Mouse (Mus musculus) mouse embryonic stem cell (cell line): ENCODE results near the gene Cd5.

Experiments
- in situ Hi-C, 2 experiments: fragments of 300-500 bp; cut with MboI; formaldehyde crosslinking; loops; 1 replicate in 1 of 2; 3 replicates in 1 of 2; pipeline ENCODE4 v1.14.3; 2019 to 2020; ENCODE audit warnings: low sequenced_read_pairs in 2 of 2, low pct_unique_long_range_greater_than_20kb in 1 of 2, mixed read lengths in 1 of 2; ENCODE audit not compliant: unreplicated experiment in 1 of 2

Cd5 gene

DNA sequence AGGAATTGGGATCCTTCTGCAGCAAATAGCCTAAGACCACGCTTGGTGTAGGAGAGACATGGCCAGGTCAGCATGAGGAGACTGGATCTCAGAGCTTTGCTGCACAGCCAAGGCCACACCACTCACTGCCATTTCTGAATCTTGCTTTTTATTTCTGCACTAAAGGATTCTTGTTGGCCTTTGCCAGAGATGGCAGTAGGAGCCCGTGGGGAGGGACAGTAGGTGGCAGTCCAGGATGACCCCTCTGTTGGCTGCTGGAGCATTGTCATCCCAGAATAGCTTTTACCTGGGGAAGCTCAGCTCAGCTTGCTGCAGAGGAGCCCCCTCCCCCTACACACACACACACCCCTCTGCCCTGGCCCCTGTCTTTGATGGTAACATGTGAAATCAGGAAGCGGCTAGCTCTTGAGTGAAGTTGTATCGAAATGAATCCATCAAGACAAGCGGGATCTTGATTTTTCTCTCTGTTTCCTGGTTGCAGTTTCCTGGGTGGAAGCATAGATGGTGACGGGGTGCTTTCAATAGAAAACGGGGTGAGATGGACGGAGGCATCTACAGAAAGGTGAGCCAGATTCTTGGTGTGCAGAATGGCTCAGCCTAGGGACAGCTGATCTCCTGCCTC lies 23.1 kb upstream of the Cd5 start:
- in situ Hi-C loops: no loop called here

DNA sequence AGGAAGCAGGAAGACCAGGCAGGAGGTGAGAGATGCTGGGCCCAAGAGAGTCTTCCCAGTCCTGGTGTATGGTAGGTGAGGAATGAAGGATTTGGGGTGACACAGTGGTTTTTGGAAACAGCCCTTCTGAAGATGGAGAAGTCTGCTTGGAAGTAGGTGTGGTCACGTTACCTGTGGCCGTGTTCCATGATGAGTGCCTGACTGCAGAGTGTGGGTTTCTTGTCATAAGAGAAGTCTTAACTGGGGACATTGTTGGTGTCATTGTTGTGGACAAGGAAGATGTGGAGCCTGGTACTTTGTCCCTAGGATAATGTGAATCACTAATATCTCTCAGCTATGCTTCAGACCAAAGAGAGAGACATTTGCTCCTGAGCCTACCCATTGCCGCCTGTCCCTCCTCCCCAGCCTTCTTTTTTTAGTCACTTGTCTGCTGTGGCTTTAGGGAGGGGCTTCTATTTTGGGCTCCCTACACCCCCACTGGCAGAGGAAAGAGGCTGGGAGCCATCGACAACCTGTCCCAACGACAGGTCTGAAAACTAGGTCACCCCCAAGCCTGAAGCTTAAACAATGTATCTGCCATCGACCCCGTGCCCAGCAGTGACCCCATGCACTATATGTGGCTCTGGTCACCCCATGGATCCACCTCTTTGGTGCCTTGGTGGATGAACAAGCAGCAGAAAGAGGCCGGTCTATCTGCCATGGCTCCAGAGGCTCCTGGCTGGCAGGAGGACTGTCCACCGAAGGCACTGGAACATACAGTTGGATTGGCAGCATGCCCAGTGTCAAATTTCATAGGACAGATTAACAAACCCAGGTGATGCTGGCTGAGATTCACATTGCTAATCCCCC lies 21.4 kb upstream of the Cd5 start:
- in situ Hi-C loops: no loop called here

DNA sequence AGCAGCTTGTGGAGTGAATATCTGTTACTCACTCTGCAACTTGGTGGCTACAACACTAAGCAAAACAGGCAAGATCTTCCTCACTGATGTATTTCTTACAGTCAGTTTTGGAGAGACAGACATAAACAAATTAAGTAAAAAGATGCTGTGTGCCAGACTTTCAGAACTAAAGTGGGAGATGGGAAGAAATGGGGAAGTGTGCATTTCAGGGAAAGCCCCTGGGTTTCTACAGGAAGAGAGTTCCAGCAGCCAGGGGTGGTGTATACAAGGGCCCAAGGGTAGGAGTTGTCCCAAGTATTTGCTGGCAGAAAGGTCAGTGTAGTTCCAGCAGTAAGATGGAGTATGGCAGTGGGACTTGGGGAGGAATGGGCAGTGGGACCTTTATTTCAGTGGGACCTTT lies 20.7 kb upstream of the Cd5 start:
- in situ Hi-C loops: no loop called here

DNA sequence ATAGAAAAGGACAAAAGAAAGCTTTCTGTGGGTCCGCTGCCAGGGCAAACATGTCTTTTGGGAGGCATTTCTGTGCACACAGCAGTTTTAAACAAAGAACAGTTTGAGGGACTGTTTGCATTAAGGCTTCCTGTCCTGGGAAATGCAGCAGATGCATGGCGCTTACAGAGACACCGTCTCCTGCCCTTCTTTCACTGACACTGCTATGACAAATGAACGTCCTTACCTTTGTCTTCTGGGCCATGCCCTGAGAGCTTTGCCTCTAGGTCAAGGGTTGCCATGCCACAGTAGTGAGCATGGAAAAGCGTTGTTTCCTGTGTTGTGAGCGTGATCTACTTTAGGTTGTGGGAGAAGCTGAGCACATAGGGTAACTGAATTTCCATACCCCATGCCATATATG lies 19.9 kb upstream of the Cd5 start:
- in situ Hi-C loops: no loop called here

DNA sequence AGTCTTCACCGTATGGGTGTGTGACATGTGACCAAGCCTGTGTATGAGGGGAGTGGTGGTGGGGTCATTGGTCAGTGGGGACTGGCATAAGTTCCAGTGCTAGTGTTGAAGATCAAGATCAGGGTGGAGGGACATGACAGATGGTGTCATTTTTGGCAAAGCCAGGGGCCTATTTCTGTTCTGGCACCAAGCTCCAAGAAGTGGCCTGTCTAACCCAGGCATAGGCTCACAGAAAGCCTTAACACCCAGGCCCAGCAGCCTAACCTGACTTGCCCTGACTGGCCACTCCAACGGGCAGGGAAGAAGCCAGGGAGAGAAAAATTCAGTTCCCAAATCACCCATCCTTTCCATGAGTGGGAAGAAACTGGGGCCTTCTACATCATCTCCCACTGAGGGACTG lies 18.7 kb upstream of the Cd5 start:
- in situ Hi-C loops: no loop called here

DNA sequence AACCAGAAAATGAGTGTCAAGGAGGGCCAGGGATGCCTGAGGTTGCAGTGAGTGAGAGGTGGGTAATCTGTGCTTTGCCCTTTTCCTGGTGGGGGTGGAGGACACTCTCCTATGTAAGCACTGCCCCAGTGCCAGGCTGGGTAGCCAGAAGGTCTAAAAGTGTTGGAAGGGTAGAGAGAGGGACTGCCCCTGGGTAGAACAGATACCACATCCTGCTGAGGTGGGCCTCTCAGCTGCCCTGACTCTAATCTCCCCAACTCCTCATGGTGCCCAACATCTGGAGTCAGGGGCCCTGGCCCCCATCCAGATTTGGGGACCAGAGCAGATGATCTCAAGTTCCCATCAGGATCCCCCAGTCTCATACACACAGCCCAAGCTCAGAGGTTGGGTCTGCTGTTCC lies 18.3 kb upstream of the Cd5 start:
- in situ Hi-C loops: no loop called here

DNA sequence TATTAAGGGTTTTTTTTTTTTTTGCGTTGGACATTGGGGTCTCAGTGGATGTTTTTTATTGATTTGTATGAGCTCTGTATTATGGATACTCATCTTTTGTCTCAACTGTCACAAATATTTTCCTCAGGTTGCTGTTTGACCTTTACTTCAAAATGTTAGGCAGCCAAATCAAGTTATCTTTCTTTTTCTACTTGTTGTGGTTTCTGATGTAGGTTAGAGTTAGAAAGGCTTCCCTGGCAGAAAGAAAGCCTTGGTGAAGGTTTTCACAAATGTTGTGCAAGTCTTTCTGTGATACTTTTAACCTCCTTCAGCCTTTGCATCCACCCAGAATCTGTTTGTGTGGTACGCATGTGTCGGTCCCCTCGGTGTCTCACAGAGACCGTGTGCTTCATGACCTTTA lies 13.8 kb upstream of the Cd5 start:
- in situ Hi-C loops: no loop called here

DNA sequence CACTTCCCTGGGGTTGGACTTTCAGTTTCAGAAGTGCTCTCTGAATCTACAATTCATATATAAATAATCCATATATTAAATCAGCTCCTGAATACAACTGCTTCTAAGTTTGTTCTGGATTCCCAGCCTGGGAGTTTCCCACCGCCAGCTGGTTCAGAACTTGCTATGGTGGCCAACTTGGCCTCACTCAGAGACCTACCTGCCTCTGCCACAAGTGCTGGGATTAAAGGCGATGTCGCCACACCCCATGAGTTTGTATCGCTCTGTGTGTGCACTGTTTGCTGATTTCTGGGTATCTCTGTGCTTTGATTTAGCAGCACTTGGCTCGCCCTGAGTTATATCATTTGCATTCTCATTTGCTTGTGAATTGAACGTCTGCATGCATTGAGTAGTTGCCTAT lies 13.3 kb upstream of the Cd5 start:
- in situ Hi-C loops: no loop called here

DNA sequence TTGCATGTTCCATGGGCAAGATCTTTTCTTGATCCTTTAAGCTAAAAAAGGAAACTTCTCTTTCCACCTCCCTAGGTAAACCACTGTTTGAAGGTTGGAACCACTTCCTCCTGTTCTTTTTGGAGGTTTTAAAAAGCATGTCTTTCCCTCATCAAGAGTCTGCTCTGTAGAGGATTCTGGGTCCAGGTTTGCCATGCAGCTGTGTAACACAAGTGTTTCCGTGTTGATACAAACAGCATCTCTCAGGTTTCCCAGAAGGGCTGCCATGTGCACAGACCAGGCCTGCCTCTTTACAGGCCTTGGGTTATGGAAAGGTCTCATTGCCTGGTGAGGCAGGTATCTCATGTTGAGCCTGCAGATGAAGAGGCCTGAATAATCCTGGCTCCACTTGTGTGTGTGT lies 12.8 kb upstream of the Cd5 start:
- in situ Hi-C loops: no loop called here

DNA sequence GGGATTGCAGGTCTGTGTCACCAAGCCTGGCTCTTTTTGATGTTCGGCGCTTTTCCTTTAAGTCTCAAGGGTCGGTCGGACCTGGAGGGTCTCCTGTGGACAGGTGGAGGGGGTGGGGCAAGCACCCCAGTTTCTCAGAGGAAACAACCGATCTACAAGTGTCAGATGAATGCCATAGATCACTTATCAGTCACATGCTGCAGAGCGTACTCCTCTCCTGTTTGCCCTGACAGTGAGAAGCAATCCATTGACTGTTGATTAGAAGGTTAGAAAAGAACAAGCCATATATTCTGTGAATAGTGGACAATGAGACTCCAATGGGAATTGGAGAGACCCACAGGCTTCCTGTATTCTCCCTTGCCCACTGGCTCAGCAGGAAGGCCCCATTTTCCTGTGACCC lies 11.4 kb upstream of the Cd5 start:
- in situ Hi-C loops: no loop called here

DNA sequence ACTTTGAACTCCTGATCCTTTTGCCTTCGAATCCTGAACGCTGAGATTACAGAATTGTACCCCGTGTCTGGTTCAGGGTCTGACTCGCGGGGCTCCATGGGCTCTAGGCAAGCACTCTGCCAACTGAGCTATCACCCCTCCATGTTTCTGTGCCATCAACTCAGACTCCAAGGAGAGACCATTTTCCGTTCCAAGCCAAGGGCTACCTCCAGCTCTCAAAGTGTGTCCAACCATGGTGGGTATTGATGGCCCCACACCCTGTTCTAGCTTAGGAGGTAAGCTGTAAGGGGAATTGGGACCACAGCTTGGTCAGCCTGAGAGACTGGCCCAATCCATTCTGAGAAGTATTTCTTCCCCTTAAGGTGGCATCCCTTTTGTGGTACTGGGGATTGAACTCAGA lies 10.5 kb upstream of the Cd5 start:
- in situ Hi-C loops: no loop called here

DNA sequence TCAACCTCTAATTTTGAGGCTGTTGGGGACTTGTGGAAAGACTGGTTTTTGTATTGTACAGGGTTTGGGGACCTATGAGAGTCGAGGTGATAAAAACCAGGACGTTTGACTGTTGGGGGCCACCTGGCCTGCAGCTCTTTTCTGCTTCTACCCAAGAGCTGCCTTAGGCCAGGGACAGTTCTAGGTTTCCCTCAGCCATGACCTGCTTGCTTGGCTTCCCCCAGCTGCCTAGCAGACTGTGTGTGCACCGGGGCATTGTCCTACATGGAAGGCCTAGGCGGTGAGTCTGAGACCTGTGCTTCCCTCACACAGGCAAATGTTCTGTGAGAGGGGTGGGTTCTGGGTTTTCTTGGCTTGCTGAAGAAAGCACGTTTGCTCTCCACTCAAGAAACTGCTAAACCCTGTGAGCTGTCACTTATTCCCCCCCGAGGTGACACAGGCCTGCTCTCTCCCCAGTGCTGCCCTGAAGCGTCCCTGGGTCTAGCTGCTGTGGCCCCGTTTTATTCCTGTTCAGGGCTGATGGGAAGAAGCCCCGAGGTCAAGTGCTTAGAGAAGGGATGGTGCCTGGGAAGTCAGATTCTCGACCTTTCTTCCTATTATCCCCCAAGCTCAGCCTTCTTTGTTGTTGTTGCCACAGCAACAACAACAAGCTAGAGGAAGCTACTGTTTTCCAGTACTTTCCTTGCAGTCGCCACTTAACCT lies 9.8 kb upstream of the Cd5 start:
- in situ Hi-C loops: no loop called here

DNA sequence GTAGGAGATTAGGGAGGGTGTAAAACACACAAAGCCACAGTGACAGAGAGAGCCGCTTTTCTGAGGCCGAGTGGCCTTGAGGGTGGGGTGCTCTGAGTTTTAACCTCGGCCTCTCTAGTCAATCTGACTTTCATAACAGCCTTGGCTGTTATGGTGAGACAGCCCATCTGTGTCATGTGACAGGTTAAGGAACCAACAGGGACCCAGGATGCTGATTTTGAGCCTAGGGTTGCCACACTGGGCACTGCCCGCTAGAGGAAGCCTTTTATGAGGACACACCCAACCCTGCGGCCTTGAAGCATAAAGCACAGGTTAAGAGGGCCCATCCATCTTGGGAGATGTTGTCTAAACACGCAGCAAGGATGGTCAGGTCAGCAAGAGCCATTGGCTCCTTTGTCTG lies 8.9 kb upstream of the Cd5 start:
- in situ Hi-C loops: no loop called here

DNA sequence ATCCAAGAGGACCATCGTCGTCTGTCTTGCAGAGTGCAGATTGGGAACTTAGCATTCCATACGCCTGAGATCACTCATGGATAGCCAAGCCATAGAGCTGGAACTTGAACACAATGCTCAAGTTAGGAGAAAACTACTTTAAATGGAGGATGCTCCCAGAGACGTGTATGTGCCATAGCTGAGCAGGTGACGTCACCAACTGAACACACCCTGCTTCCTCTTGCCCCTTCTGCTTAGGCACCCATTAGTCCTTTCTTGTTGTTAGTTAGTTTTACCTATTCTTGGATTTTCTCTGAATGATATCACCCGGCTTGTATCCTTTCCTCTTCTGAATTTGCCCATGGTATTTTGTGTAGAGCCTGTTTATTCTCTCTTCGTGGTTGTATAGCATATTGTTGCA lies 8.4 kb upstream of the Cd5 start:
- in situ Hi-C loops: no loop called here

DNA sequence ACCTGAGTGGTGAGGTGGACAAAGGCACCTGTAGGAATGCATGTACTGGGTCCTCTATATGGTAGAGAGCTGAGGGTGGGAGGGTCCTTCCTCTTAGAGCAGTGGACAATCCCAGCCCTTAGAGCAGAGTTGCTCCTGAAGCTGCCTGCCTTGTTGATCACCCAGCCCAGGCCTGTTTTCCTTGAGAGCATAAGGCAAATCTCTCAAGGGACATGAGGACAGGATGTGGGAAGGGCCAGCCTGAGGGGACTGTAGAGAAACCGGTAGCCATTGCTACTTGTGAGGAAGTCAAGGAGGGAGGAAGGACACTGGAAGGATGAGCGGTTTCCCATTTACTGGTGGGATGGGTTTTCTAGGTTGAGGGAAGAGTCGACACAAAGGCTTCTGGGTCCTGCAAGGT lies 3.8 kb upstream of the Cd5 start:
- in situ Hi-C loops: no loop called here

DNA sequence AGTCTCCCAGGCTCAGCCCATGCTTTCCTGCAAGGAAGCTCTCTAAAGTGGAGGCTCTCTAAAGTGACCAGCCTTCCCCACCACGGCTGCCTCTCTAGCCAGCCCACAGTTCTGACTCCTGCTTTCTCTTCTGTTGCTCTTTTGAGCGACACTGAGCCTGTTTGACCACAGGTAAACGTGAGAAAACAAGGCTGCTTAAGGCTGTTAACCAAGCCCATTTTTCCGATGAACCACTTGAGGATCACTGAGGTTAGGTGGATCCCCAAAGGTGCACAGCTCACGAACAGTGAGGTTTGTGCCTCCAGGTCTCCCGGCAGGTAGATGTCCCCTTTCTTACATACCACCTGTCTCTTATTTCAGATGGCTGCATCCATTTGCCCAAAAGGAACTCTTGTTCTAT lies 3.3 kb upstream of the Cd5 start:
- in situ Hi-C loops: no loop called here

DNA sequence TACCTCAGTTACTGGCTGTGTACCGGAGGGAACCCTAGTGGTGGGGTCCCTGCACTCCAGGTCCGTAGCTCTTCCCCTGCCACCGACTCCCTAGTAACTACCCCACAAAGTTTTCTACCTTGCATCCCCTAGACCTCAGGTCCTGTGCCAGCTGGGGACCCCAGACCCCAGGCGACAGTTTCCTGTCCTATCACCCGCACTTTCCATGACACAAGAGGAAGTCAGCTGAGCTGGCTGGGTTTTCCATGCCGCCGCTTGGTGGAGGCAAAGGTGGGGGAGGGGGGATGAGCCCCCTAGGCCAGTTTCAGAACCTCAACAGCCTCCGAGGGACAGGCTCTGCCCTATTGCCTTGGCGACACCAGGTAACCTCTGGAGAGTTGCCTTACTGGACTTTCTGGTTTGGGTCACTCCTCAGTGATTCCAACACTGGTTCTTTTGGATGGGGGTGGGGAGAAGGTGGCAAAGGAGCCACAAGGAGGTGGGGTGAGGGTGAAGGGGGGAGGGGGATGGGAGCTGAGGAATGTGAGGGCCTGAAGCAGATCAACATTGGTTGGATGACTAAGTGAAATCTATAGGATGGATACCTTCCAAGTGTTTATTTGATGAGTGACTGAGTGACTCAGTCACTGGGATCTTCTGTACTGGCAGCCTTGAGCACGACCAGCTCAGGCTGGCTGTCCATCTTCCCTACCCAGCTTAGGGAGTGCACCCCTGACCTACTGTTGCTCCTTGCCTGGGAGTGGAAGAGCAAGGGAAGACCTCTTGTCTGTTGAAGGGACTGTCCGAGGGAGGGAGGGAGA lies 2.0 kb upstream of the Cd5 start:
- in situ Hi-C loops: no loop called here

DNA sequence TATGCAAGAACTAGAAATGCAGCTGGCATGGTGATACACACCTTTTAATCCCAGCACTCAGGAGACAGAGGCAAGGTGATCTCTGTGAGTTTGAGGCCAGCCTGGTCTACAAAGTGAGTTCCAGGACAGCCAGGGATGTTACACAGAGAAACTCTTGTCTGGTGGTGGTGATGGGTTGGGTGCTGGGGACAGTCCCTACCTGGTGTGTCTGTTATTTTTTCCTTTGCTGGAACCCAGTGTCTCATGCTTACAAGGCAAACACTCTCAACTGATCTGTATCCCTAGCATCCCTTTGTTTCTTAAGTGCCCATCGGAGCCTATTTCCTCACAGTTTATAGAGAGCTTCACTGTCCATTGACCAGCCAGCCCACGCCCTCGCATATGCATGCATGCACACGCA lies 1.1 kb upstream of the Cd5 start:
- in situ Hi-C loops: no loop called here

DNA sequence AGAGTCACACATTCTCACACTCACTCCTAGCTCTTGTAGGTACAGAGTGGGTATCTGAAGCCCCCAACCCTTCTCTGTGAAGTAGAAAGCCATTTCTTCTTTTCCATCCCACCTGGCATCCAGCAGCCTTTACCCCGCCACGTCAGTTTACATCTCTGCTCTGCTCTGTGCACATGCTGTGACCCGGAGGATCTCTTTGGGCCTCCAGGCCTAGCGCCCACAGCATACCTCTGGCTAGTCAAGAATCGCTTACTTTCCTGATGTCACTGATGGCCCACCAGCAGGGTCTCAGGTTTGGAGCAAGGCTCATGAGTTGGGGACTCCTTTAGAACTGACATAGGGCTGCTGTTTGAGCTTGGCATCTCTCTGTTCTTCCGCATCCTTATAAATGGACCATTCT lies 764 bp downstream of the Cd5 start:
- in situ Hi-C loops: no loop called here
